Mouse (Mus musculus): Measurements from ENCODE around the gene Calml4.

DNA sequence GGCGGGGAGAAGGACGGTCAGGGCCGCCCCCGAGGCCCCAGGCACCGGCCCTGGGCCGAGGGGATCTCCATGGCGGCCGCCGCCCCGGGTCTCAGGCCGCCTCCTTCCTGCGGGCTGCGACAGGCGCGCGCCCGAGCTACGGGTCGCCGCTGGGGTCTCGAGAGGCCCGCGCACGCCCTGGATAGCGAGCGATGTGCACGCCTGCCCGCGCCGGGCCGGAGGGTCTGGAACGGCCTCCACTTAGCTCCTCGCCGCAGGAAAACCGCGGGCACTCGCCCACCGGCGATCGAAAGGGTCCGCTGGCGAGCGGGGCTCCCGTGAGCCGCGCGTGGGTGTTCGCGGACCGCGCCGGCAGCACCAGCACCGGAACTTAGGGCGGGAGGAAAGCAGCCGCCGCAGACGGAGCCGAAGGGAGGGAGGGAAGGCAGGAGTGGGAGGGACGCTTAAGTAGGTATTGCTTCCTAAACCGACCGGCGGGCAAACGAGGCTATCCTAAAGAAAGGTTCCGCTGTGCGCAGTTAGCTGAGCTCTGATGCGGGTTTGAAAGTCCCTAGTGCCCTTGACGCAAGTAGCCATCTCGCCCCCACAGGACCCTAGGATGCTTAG is 46.3 kb upstream of the Calml4 start, which contains the start of gene Fem1b:
- TF ChIP-seq CTCF (conservative IDR thresholded peaks at IDR 0.05; ENCODE audit: low read length) (no peak), POU5F1 (IDR thresholded peaks at IDR 0.05; ENCODE audit: borderline replicate concordance, low read length) (no peak)

Data from E14TG2a.4 (cell line).